In genomic region chr7:138818314-138818713, GRCm38 (mm10) we compare ENCODE assay signal across 13 mouse cellular contexts. TPM values are rescaled to one million over a fixed set of nuclear protein-coding genes. Genes with fewer than 3 reads are reported as not detected.
DNase-seq lines count a peak whose midpoint lies in the region; ATAC-seq and TF ChIP-seq lines count a peak whose summit lies in the region.
"Had no signal": no experiment of that assay in that cellular context is flagged by ENCODE, and none has a peak within 500 bp of the region (broad histone marks: within the 10 kb centered on the region; RNA-seq: fewer than 3 reads in every experiment).

No protein-coding gene starts in this region.

- 55% methylated on average over 4 of the region's 4 CpGs for WGBS in stomach, postnatal 0 days

- TF ChIP-seq EP300 in stomach, postnatal 0 days (optimal IDR thresholded peaks at IDR 0.05), result no peak

- no peaks in the 10 kb centered on the region for H3K4me1 ChIP-seq in stomach, postnatal 0 days (replicated peaks; ENCODE audit: control insufficient read depth, insufficient read depth)
- H3K4me1 ChIP-seq: stomach, embryonic 15.5 days had no signal

- H3K27ac ChIP-seq in layer of hippocampus, adult 2 months, result no peak overlapping the region
- H3K27ac ChIP-seq in stomach, postnatal 0 days (replicated peaks), result no peak overlapping the region
- H3K27ac ChIP-seq: forebrain, embryonic 13.5 days; heart, embryonic 13.5 days; stomach, embryonic 15.5 days had no signal

- no peak for ATAC-seq in stomach, postnatal 0 days (ENCODE audit: low FRiP score, low TSS enrichment)
- ATAC-seq: CD4-positive, CD25-positive, alpha-beta regulatory T cell, adult 4 months; forebrain, embryonic 13.5 days; hindbrain, embryonic 16.5 days had no signal

- H3K9me3 ChIP-seq in stomach, postnatal 0 days (ENCODE audit: control insufficient read depth, low read length), result no peaks in the 10 kb centered on the region
- H3K9me3 ChIP-seq: forebrain, embryonic 13.5 days; heart, embryonic 13.5 days; stomach, embryonic 15.5 days had no signal

- H3K4me3 ChIP-seq in layer of hippocampus, adult 2 months, result no peak overlapping the region
- no peak overlapping the region for H3K4me3 ChIP-seq in stomach, postnatal 0 days (ENCODE audit: low read depth, low read length)
- H3K4me3 ChIP-seq: forebrain, embryonic 13.5 days; heart, embryonic 13.5 days; stomach, embryonic 15.5 days had no signal

- H3K27me3 ChIP-seq in stomach, postnatal 0 days (ENCODE audit: control insufficient read depth, insufficient read depth, low read length), result no peaks in the 10 kb centered on the region
- H3K27me3 ChIP-seq: forebrain, embryonic 13.5 days; heart, embryonic 13.5 days; stomach, embryonic 15.5 days had no signal

- no peak overlapping the region for H3K9ac ChIP-seq in stomach, postnatal 0 days (ENCODE audit: low read length)
- H3K9ac ChIP-seq: forebrain, embryonic 13.5 days; heart, embryonic 13.5 days; stomach, embryonic 15.5 days had no signal

- H3K36me3 ChIP-seq in stomach, postnatal 0 days (ENCODE audit: control insufficient read depth, insufficient read depth, low read length), result no peaks in the 10 kb centered on the region
- H3K36me3 ChIP-seq: heart, embryonic 13.5 days; stomach, embryonic 15.5 days had no signal

- peak; percentile 43 to 54 for DNase-seq in cerebellum, postnatal 14 days
- no peak for DNase-seq in cerebellum, adult 9-10 months
- no peak for DNase-seq in layer of hippocampus, adult 2 months (ENCODE audit: low spot score in 2 of 2)
- DNase-seq in layer of hippocampus, postnatal 10 days (ENCODE audit: low spot score in 2 of 2), result no peak
- DNase-seq in thymus, postnatal 4 days, result peak; percentile 34
- no peak for DNase-seq in thymus, postnatal 0 days (ENCODE audit: low spot score)
- no peak for DNase-seq in stomach, postnatal 0 days (ENCODE audit: low spot score)
- no peak for DNase-seq in T-cell, adult 2 months (ENCODE audit: low spot score)

- peak; percentile 67 for TF ChIP-seq CTCF in layer of hippocampus, adult 2 months (conservative IDR thresholded peaks at IDR 0.05)
- peak; percentile 51 for TF ChIP-seq CTCF in stomach, postnatal 0 days (IDR thresholded peaks at IDR 0.05; ENCODE audit: low read depth)

- no peak overlapping the region for H3K4me2 ChIP-seq in stomach, postnatal 0 days (replicated peaks; ENCODE audit: low read depth)
- H3K4me2 ChIP-seq: forebrain, embryonic 13.5 days; heart, embryonic 13.5 days; stomach, embryonic 15.5 days had no signal

RNA-seq across cellular contexts. Expression of gene Ppp2r2d, which starts 27.6 kb away (rescaled TPM):
- total RNA-seq in layer of hippocampus, adult 2 months (2021), result 10 to 100 TPM; 62.2 to 62.8 TPM
- 10 to 100 TPM; 93.4 to 95.9 TPM for total RNA-seq in layer of hippocampus, postnatal 10 days (2021)
- 26.5 and 32.3 TPM in 2 replicates for polyA plus RNA-seq in thymus, postnatal 0 days (2015; fragmentation: Nextera tagmentation; extraction: Ambion mirVana)
- polyA plus RNA-seq in stomach, postnatal 0 days (2015; fragmentation: Nextera tagmentation; extraction: Ambion mirVana), result 25.4 and 27.8 TPM in 2 replicates

RNA-seq across cellular contexts. Expression of gene Mapk1ip1, which starts 27.8 kb away (rescaled TPM):
- total RNA-seq in layer of hippocampus, adult 2 months (2021), result 10 to 100 TPM; 49.6 to 52.4 TPM
- 10 to 100 TPM; 38.5 to 38.6 TPM for total RNA-seq in layer of hippocampus, postnatal 10 days (2021)
- 16.2 and 16.7 TPM in 2 replicates for polyA plus RNA-seq in thymus, postnatal 0 days (2015; fragmentation: Nextera tagmentation; extraction: Ambion mirVana)
- polyA plus RNA-seq in stomach, postnatal 0 days (2015; fragmentation: Nextera tagmentation; extraction: Ambion mirVana), result 9.4 and 10.0 TPM in 2 replicates

Comparison
In these comparisons a context has a peak if more than half of its experiments do, and no peak if none do; other contexts are left out.
1. DNase-seq: peak in cerebellum, postnatal 14 days (2 of 2) and thymus, postnatal 4 days (single experiment); none in cerebellum, adult 9-10 months (single experiment), layer of hippocampus, adult 2 months (0 of 2), layer of hippocampus, postnatal 10 days (0 of 2), thymus, postnatal 0 days (single experiment), stomach, postnatal 0 days (single experiment) and T-cell, adult 2 months (single experiment).